Mouse (Mus musculus): ENCODE data around the gene Hoxb4.

Hoxb4 gene

DNA sequence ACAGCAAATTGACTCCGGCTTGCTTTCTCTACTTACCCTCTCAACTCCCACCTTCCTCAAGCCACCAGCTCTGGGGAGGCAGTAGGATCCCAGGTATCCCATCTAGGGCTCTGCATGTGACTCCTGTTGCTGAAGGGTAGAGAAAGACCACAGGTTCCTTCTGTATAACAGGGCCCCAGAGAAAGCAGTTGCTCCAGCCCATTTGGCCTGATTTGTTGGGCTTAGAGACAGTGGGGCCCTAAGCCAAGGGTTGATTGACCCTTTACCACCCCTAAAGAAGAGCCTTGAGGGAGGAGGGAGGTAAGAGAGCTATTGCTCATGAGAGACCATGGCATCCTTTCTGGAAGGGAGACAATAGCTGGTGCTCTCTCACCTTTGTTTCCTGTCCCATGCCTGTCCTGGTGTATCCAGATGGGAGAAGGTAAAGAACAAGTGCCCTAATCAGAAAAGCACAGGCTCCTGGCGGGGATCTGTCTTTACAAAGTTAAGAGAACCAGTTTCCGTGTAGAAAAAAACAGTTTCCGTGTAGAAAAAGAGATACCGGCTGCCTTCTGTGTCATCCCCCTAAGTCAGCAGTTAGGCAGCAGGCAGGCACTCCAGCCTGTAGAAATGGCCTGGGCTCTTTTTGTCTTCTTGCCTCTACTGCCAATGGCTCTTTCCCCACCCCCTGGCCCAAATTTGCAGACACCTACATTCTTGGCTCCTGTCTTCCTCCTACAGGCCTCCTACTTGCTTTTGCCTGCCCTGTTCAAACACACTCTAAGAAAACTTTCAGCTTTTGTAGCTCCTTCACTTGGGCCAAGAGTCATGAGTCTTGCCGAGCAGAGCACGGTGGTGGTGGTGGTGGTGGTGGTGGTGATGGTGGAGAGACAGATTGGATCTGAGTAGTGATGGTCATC is 21.1 kb downstream of the Hoxb4 start:
- no peak for DNase-seq

GRCm38 (mm10) chr11:96340698-96341365 is 22.8 kb downstream of the Hoxb4 start:
- DNase-seq = no peak

GRCm38 (mm10) chr11:96341701-96342575 is 23.9 kb downstream of the Hoxb4 start:
- DNase-seq = no peak

DNA sequence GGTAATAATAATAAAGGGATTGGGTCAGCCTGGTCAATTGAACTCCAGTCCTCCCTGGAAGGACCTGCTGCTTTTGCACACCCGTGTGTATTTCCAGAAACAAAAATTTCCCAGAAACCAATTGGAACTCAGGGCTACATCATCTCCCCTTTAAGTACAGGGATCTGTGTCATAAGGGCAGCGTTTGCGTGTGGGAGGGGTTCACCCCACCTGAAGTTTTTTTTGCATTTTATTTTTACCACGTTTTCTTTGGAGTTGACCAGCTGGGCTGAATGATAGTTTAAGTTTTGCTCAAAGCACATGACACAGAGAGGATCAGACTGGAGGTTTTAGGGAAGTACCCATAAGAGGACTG is 24.5 kb downstream of the Hoxb4 start:
- no peak for DNase-seq

- no peak for DNase-seq
These were observed 25.2 kb downstream of the Hoxb4 start for GRCm38 (mm10) chr11:96343206-96343745.

DNA sequence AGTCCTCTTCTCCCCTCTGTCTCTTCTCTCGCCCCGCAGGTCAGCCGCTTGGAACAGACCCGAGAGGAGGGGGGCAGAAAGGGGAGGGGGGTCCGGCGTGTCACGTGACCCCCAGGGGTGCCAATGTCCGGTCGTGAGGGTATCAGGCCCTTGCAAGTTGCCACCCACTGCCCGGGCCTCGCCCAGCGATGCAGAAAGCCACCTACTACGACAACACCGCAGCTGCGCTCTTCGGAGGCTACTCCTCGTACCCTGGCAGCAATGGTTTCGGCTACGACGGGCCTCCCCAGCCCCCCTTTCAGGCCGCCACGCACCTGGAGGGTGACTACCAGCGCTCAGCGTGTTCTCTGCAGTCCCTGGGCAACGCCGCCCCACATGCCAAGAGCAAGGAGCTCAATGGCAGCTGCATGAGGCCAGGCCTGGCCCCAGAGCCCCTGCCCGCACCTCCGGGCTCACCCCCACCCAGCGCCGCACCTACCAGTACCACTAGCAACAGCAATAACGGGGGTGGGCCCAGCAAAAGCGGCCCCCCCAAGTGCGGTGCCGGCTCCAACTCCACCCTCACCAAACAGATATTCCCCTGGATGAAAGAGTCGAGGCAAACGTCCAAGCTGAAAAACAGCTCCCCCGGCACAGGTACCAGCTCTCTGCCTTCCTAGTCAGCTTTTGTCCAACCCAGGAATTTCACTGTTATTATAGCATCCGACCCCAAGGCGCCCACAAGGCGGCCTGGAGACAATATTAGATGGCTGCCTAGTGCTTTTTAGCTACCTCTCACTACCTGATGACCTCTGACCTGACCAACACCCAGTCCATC is 26.2 kb downstream of the Hoxb4 start:
- no peak for DNase-seq

GRCm38 (mm10) chr11:96344878-96345159 is 26.8 kb downstream of the Hoxb4 start:
- DNase-seq = no peak

DNA sequence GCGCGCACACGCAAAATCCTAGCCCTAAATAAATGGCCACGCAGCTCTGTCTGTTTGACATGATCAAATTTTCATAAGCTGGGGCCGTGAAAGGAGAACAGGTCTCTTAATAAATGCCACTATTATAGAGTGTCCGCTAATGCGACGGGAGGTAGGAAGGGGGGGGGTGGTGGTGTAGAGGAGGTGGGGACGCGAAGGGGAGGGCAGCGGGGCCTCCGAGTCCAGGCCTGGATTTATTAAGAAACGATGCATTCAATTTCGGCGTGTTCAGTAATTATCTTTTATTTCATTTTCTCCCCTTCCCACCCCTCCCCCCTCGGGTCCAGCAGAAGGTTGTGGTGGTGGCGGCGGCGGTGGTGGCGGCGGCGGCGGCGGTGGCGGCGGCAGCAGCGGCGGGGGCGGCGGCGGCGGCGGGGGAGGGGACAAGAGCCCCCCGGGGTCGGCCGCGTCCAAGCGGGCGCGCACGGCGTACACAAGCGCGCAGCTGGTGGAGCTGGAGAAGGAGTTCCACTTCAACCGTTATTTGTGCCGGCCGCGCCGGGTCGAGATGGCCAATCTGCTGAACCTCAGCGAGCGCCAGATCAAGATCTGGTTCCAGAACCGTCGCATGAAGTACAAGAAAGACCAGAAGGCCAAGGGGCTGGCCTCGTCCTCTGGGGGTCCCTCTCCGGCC is 27.3 kb downstream of the Hoxb4 start:
- no peak for DNase-seq

DNA sequence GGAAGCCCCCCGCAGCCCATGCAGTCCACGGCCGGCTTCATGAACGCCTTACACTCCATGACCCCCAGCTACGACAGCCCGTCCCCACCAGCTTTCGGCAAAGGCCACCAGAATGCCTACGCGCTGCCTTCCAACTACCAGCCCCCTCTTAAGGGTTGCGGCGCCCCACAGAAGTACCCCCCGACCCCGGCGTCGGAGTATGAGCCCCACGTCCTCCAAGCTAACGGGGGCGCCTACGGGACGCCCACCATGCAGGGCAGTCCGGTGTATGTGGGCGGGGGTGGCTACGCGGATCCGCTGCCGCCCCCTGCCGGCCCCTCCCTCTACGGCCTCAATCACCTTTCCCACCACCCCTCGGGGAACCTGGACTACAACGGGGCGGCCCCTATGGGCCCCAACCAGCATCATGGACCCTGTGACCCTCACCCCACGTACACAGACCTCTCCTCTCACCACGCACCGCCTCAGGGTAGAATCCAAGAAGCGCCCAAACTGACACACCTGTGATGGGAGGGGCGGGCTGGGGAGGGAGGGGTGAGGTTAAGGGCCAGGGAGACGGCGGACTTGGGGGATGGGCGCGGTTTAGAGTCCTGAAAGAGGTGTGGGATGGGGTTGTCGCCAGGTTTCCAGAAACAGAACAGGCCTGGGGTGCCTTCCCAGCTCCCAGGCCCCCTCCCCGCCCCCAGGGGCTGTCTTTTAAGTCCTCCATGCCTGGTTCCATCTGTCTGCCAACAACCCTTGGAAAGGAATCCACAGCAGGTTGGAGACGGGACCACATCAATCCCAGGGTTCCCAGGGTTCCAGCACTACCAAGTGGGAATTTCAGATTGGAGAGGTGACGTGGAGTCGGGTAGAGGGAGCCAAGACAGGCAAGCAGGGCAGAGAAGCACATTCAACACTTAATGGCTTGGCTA is 28.1 kb downstream of the Hoxb4 start:
- no peak for DNase-seq

DNA sequence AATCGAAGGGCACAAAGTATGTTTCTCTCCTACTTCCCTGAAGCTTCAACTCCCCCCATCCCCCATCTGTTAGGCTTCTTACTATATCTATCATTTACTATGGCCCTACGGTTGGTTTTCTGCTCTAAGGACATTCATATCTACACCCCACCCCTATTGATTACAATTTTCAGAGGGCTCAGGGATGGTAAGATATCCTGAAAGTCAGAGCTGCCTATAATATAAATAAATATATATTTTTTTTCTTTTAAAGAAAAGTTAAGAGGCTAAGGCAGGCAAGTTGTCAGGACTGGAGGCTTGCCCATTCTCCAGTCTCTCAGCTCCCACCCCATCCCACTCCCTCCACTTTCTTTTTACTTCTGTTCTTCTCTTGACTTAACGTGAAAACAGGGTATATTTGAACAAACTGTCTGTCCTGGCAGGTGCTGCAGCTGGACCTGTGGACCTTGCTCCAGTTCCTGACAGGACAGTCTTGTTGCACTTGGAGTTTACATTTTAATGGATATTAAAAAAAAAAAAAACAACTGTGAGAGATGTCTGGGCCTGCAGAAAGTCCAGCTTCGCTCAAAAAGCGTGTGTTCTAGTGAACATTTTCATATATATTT is 29.0 kb downstream of the Hoxb4 start:
- DNase-seq = no peak

DNA sequence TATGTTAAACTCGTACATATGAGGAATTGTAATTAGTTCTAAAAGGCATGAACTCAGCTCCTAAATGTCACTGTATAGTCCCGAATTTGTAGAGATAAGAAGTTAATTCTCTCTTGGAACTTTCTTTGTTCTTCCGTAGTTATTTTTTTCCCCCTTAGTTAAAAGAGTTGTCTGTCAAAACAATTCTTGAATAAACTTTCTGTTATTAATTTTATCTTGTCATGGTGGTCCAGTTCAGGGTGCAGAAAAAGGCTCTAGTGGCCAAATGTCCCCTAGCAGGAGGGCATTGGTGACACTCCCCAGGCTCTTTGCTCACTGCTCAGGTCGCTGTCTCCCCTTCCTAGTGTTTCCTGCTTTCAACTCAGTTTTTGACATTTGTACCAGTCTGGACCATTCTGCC is 29.6 kb downstream of the Hoxb4 start:
- DNase-seq = no peak

- DNase-seq = peak; percentile 69
These were observed 30.3 kb downstream of the Hoxb4 start for GRCm38 (mm10) chr11:96348141-96348928.

GRCm38 (mm10) chr11:96348988-96349387 is 30.9 kb downstream of the Hoxb4 start:
- no peak for DNase-seq

DNA sequence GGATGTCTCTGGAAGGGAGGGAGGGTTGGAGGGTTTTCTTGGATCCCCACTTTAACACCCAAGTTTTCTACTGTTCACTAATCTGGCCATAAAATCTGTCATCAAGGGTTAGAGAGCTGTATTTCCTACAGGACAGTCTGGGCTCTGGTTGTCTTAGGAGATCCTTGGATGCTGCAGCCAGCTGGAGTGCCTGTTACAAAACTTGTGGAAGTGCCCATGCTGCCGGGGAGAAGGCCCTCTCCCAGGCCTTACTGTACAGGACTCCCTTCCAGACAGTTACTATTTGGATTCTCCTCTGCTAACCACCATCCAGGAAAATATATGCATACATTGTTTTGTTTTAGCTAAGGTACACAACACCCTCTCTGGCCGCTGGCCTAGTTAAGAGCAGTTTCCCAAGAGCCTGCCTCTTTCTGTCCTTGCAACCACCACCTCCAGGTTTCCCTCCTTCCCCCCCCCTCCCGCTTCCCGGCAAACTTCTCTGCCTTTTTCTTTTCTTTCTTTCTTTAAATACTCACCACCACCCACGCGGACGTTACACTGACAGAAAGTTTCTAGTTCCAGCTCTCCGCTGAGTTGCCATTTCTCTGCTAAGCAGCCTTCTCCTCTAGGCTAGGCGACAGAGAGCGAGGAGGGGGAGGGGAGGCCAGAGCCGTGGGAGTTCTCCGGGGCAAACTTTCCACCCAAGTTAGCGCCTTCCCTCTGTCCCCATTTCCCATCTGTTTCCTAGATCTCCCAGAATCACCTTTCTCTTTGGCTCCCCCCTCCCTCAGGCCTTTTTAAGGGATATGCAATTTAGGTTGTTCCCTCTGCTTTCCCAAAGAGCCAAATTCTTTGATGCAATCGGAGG is 31.6 kb downstream of the Hoxb4 start:
- DNase-seq = no peak

GRCm38 (mm10) chr11:96350341-96350624 is 32.2 kb downstream of the Hoxb4 start, which contains the start of gene Hoxb2:
Gene Hoxb2, plus strand, starts transcription at chr11:96350525.
- no peak for DNase-seq

DNA sequence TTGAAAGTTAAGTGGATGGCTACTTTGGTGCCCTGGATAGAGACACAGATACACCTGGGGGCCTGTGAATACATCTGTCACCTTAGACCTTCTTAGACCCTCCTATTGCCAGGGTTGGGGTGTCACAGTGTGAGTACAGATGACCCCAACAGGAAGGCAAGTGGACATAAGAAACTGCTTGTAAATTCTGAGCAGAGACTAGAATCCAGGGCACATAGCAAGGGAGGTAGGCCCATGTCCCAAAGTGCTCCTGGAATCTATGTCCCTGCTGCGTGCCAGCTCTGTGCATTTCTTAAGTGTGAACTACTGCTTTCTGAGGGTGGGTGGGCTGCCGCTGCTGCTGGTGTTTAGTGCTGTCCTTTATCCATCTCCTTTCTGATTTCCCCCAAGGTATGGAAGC is 32.7 kb downstream of the Hoxb4 start:
- no peak for DNase-seq

- DNase-seq = no peak
These were observed 33.2 kb downstream of the Hoxb4 start for GRCm38 (mm10) chr11:96351312-96351711.

- DNase-seq = peak; percentile 78
These were observed 33.8 kb downstream of the Hoxb4 start for GRCm38 (mm10) chr11:96351831-96352230.

Data from lung, postnatal 36 days (tissue).